Mouse (Mus musculus) stomach, postnatal 0 days (tissue): ENCODE data around the gene Haao. TPM values are rescaled to one million over a fixed set of nuclear protein-coding genes. Genes with fewer than 3 reads are reported as not detected.

ENCODE experiments used
- ATAC-seq: fragments of 200-750 bp; cut with Nextera tagmentation; 2 replicates; pipeline ENCODE4 v1.8.0; 2017; ENCODE audit not compliant: low FRiP score, low TSS enrichment
- DNase-seq: peaks from one replicate; pipeline ENCODE4 v3.0.0-alpha.2; 2016; ENCODE audit warnings: low spot score
- H3K27ac ChIP-seq: fragments of 300-500 bp; sonication (generic); replicated peaks from 2 replicates; pipeline ENCODE4 v1.5.1; 2014; ENCODE audit warnings: mild to moderate bottlenecking, control low read depth
- H3K27me3 ChIP-seq: fragments of 300-500 bp; sonication (generic); 2 replicates; pipeline ENCODE4 v1.6.1; 2014; ENCODE audit warnings: low read length; ENCODE audit not compliant: control insufficient read depth, insufficient read depth
- H3K36me3 ChIP-seq: fragments of 300-500 bp; sonication (generic); 2 replicates; pipeline ENCODE4 v1.6.1; 2014; ENCODE audit warnings: low read length, mixed read lengths; ENCODE audit not compliant: control insufficient read depth, insufficient read depth
- H3K4me1 ChIP-seq: fragments of 300-500 bp; sonication (generic); replicated peaks from 2 replicates; pipeline ENCODE4 v1.6.1; 2014; ENCODE audit warnings: antibody characterized with exemption; ENCODE audit not compliant: control insufficient read depth, insufficient read depth
- H3K4me2 ChIP-seq: fragments of 300-500 bp; sonication (generic); replicated peaks from 2 replicates; pipeline ENCODE4 v1.6.1; 2014; ENCODE audit warnings: low read depth, mild to moderate bottlenecking, control low read depth, moderate library complexity
- H3K4me3 ChIP-seq: fragments of 300-500 bp; sonication (generic); 2 replicates; pipeline ENCODE4 v1.5.1; 2014; ENCODE audit warnings: low read depth, low read length, control low read depth
- H3K9ac ChIP-seq: fragments of 300-500 bp; sonication (generic); 2 replicates; pipeline ENCODE4 v1.6.1; 2014; ENCODE audit warnings: mild to moderate bottlenecking, low read length, control low read depth, mixed read lengths
- H3K9me3 ChIP-seq: fragments of 300-500 bp; sonication (generic); 2 replicates; pipeline ENCODE4 v1.6.1; 2016; ENCODE audit warnings: low read length; ENCODE audit not compliant: control insufficient read depth
- CTCF ChIP-seq: IDR thresholded peaks from 2 replicates; pipeline ENCODE4 v1.5.1; 2016; ENCODE audit warnings: antibody characterized with exemption, low read depth, mild to moderate bottlenecking, moderate library complexity
- EP300 ChIP-seq: optimal IDR thresholded peaks from 2 replicates; pipeline ENCODE3; 2016; ENCODE audit warnings: antibody characterized with exemption
- WGBS: fragments of 180-500 bp; shearing (Covaris S2); extraction: QIAGEN DNeasy Blood & Tissue Kit; methylation state at CpG from one replicate; pipeline ENCODE4 v1.1.7; 2014; 5-methylcytosine and 5-hydroxymethylcytosine counted together
- polyA plus RNA-seq: library from polyadenylated mRNA; unstranded; fragments of >200 nt; fragmentation: Nextera tagmentation; extraction: Ambion mirVana; gene quantifications from 2 replicates; pipeline ENCODE4 v1.2.1, GENCODE M21; 2015

Gene Haao
- polyA plus RNA-seq, 1 experiment from 2014 or later = 0.13 TPM

DNA sequence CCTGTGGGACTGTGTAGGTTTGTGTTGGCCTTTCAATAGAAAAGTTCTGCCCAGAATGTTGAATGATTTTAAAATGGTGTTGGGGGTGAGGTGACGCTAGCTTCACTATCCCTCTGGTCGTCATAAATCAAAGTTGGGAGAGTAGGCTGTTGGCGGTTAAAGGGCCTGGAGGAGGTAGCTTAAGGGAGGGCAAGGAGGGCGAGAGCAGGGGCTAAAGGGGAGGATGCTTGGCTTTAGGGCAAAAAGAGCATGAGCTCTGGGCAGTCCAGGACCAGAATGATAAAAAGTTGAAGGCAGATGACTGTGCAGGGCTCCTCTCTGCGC lies 42.6 kb upstream of the Haao start:
- no peaks in the 10 kb centered on the region for H3K36me3 ChIP-seq
- no peaks in the 10 kb centered on the region for H3K9me3 ChIP-seq
- 0 out of 2 replicates have a peak, but pooled peaks have one; percentile 3 for TF ChIP-seq CTCF
- no peak for TF ChIP-seq EP300
- no peaks in the 10 kb centered on the region for H3K27me3 ChIP-seq
- no peak overlapping the region for H3K4me2 ChIP-seq
- ATAC-seq (peak; percentile 15; the same call in 1 of the 2 replicates), DNase-seq (no peak)
- 28% methylated on average over 5 of the region's 5 CpGs for WGBS
- H3K9ac ChIP-seq = no peak overlapping the region
- no peak overlapping the region for H3K4me3 ChIP-seq
- 0 out of 2 replicates have a peak, but pooled peaks cover 11% of the 10 kb centered on the region for H3K4me1 ChIP-seq
- peak overlapping the region; percentile 88 for H3K27ac ChIP-seq

DNA sequence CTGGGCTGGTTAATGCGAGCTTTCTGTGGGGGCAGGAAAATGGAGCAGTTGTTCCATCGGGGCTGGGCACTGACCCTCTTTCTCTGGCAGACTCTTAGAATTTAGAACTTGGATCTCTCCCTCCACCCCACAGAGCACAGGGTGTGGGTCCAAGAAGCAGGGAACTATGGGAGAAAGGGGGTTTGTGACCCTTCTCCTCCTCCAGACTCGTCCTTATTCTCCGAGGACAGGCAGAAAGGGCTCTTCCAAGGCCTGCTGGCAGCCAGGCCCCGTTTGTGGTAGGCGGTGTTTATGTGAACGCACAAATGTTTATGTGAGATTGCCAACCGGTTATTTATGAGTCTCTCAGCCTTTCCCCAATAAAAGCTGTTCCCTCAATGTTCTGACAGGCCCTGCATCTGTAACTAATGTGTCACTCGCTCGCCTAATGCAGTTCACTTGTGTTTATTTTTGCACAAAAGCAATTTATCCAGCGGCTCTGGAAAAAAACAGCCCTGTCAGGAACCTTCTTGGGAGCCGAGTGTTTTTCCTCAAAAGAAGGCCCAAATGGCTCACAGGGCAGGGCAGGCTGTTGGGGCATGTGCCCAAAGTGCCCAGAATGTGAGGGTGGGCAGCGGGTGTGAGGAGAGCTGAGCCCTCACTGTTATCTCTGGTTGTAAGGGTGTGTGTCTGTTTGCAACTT lies 42.1 kb upstream of the Haao start:
- Histone ChIP-seq H3K9me3 (no peaks in the 10 kb centered on the region), H3K4me2 (no peak overlapping the region), H3K36me3 (no peaks in the 10 kb centered on the region), H3K4me3 (no peak overlapping the region), H3K27ac (peak overlapping the region; percentile 88), H3K27me3 (no peaks in the 10 kb centered on the region), H3K9ac (no peak overlapping the region), H3K4me1 (0 out of 2 replicates have a peak, but pooled peaks cover 11% of the 10 kb centered on the region)
- DNase-seq (no peak), ATAC-seq (peak; percentile 77; the same call in 1 of the 2 replicates)
- TF ChIP-seq EP300 = peak; percentile 93
- TF ChIP-seq CTCF = 0 out of 2 replicates have a peak, but pooled peaks have one; percentile 2
- 21% methylated on average over 13 of the region's 13 CpGs for WGBS

DNA sequence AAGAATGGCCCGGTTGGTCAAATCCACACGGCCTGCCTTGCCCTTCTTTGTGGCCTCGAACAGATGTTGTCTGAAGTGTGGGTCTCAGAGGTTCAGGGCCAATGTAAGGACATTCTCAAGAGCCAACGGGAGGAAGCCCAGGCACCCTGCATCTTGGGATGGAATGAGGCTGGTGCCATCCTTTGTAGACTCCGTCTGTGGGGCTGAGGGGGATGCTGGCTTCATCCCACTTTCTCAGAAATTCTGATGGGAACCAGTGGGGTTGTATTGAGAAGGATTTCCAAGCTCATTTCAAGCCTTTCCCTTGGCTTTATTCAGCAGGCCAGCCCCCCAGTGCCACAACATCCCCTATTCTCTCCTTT lies 41.5 kb upstream of the Haao start:
- no peaks in the 10 kb centered on the region for H3K9me3 ChIP-seq
- H3K4me2 ChIP-seq = no peak overlapping the region
- no peaks in the 10 kb centered on the region for H3K27me3 ChIP-seq
- 61% methylated on average over 5 of the region's 5 CpGs for WGBS
- H3K4me1 ChIP-seq = 0 out of 2 replicates have a peak, but pooled peaks cover 11% of the 10 kb centered on the region
- no peaks in the 10 kb centered on the region for H3K36me3 ChIP-seq
- no peak for DNase-seq
- TF ChIP-seq CTCF = no peak
- no peak for ATAC-seq
- H3K9ac ChIP-seq = no peak overlapping the region
- H3K4me3 ChIP-seq = no peak overlapping the region
- peak overlapping the region; percentile 88 for H3K27ac ChIP-seq

DNA sequence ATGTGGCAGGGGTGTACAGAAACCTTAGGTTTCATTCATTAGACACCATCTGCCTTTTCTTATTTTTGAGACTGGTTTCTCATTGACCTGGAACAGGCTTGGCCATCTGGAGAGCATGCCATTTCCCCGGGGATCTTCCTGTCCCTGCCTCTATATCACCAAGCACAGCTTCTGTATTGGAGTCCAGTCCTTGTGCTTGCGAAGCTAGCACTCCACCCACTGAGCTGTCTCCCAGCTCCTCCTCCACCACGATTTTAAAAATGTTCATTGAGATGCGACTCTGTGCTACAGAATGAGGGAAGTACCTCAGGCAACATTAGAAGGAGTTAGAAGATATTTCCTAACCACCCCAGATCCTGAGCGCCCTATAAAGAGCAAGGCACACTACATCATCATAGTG lies 39.5 kb upstream of the Haao start:
- H3K4me3 ChIP-seq = no peak overlapping the region
- H3K36me3 ChIP-seq = no peaks in the 10 kb centered on the region
- H3K27me3 ChIP-seq = no peaks in the 10 kb centered on the region
- DNase-seq (no peak), ATAC-seq (no peak)
- H3K4me2 ChIP-seq = no peak overlapping the region
- no peak overlapping the region for H3K27ac ChIP-seq
- no peaks in the 10 kb centered on the region for H3K9me3 ChIP-seq
- no peak overlapping the region for H3K9ac ChIP-seq
- no peak for TF ChIP-seq CTCF
- TF ChIP-seq EP300 = no peak
- WGBS = 86% methylated on average over 5 of the region's 5 CpGs
- H3K4me1 ChIP-seq = 0 out of 2 replicates have a peak, but pooled peaks cover 11% of the 10 kb centered on the region

DNA sequence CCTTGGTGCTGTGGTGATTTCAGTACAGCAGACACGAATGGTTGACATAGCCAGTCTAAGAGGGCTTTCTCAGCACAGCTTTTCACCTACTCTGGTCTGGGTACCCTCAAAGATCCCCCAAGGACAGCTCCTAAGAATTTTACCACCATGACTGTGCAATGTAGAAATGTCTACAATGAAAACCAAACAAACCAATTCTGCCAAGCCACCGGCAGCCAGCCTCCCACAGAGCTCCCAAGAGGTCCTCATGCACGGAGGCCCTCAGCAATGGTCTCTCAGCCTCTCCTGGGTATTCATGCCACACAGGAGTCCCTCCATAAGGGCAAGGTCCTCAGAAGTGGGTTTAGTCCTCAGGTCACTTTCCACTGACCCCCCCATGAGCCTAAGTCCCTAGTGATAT lies 38.6 kb upstream of the Haao start:
- ATAC-seq (no peak), DNase-seq (no peak)
- TF ChIP-seq CTCF = no peak
- no peak for TF ChIP-seq EP300

DNA sequence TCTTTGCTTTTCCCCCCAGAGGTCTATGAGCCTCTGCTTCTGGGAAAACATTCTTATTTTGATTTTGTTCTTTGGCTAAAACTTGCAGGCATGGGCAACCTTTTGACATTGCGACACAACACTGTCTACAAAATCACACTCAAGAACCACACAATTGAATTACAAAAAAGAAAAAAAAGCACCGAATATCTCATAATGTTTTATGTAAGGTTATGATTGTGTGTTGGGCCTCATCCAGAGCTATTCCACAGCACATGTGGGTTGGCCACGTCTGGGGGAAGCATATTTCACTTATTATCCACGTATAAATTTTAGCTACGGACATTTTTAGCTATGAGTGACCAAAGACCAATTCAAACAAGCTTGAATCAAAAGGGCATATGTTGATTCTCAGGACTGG lies 38.0 kb upstream of the Haao start:
- TF ChIP-seq CTCF = no peak
- no peak for TF ChIP-seq EP300
- Histone ChIP-seq H3K4me2 (no peak overlapping the region), H3K4me1 (0 out of 2 replicates have a peak, but pooled peaks cover 10% of the 10 kb centered on the region), H3K36me3 (no peaks in the 10 kb centered on the region), H3K4me3 (no peak overlapping the region), H3K27ac (no peak overlapping the region), H3K9ac (no peak overlapping the region), H3K9me3 (no peaks in the 10 kb centered on the region), H3K27me3 (no peaks in the 10 kb centered on the region)
- ATAC-seq (no peak), DNase-seq (no peak)
- 65% methylated on average over 5 of the region's 5 CpGs for WGBS

More for the DNA sequence above, 38.6 kb upstream of the Haao start:
- H3K4me2 ChIP-seq = no peak overlapping the region
- H3K4me3 ChIP-seq = no peak overlapping the region
- H3K9ac ChIP-seq = no peak overlapping the region
- 0 out of 2 replicates have a peak overlapping the region, but pooled peaks have one; percentile 2 for H3K27ac ChIP-seq
- 0 out of 2 replicates have a peak, but pooled peaks cover 11% of the 10 kb centered on the region for H3K4me1 ChIP-seq
- WGBS = 75% methylated on average over 3 of the region's 3 CpGs
- no peaks in the 10 kb centered on the region for H3K9me3 ChIP-seq
- no peaks in the 10 kb centered on the region for H3K27me3 ChIP-seq
- no peaks in the 10 kb centered on the region for H3K36me3 ChIP-seq
